Mouse (Mus musculus): ENCODE measurements at regions not wholly inside any gene's neighbourhood (a gene's known extent, or its start where the extent isn't known, plus 50 kb on each side); places are given as distances from the start of the nearest gene placed in this dataset.

- Histone ChIP-seq H3K4me2 (replicated peaks; ENCODE audit: low read depth, low read length) (no peak overlapping the region), H3K27ac (ENCODE audit: low read length) (no peak overlapping the region), H3K4me3 (ENCODE audit: low read length) (no peak overlapping the region), H3K36me3 (ENCODE audit: insufficient read depth, low read length) (no peaks in the 10 kb centered on the region), H3K9me3 (ENCODE audit: low read length) (no peaks in the 10 kb centered on the region), H3K9ac (replicated peaks; ENCODE audit: low read length) (no peak overlapping the region), H3K27me3 (ENCODE audit: insufficient read depth, low read length) (no peaks in the 10 kb centered on the region), H3K4me1 (ENCODE audit: insufficient read depth, low read length) (no peaks in the 10 kb centered on the region)
- ATAC-seq (ENCODE audit: low FRiP score, low TSS enrichment): peak; percentile 35; the same call in 1 of the 2 replicates
- 39% methylated on average over 13 of the region's 13 CpGs for WGBS
These were observed 230.0 kb downstream of the Poteg start for GRCm38 (mm10) chr8:27677143-27678106.

GRCm38 (mm10) chr8:27679164-27679563 lies 231.7 kb downstream of the Poteg start:
- Histone ChIP-seq H3K9me3 (ENCODE audit: low read length) (no peaks in the 10 kb centered on the region), H3K27me3 (ENCODE audit: insufficient read depth, low read length) (no peaks in the 10 kb centered on the region), H3K9ac (replicated peaks; ENCODE audit: low read length) (no peak overlapping the region), H3K4me3 (ENCODE audit: low read length) (no peak overlapping the region), H3K36me3 (ENCODE audit: insufficient read depth, low read length) (no peaks in the 10 kb centered on the region), H3K4me2 (replicated peaks; ENCODE audit: low read depth, low read length) (no peak overlapping the region), H3K27ac (ENCODE audit: low read length) (no peak overlapping the region), H3K4me1 (ENCODE audit: insufficient read depth, low read length) (no peaks in the 10 kb centered on the region)
- 6% methylated on average over 2 of the region's 2 CpGs for WGBS
- peak; percentile 61; the same call in 1 of the 2 replicates for ATAC-seq (ENCODE audit: low FRiP score, low TSS enrichment)

- Histone ChIP-seq H3K9ac (replicated peaks; ENCODE audit: low read length) (no peak overlapping the region), H3K9me3 (ENCODE audit: low read length) (no peaks in the 10 kb centered on the region), H3K4me3 (ENCODE audit: low read length) (no peak overlapping the region), H3K36me3 (ENCODE audit: insufficient read depth, low read length) (no peaks in the 10 kb centered on the region), H3K27me3 (ENCODE audit: insufficient read depth, low read length) (no peaks in the 10 kb centered on the region), H3K4me2 (replicated peaks; ENCODE audit: low read depth, low read length) (no peak overlapping the region), H3K27ac (ENCODE audit: low read length) (no peak overlapping the region), H3K4me1 (ENCODE audit: insufficient read depth, low read length) (no peaks in the 10 kb centered on the region)
- no peak for ATAC-seq (ENCODE audit: low FRiP score, low TSS enrichment)
- WGBS: 85% methylated on average over 6 of the region's 6 CpGs
These were observed 274.5 kb downstream of the Poteg start for GRCm38 (mm10) chr8:27721988-27722387.

GRCm38 (mm10) chr8:27770296-27770695 lies 322.8 kb downstream of the Poteg start:
- Histone ChIP-seq H3K27me3 (ENCODE audit: insufficient read depth, low read length) (no peaks in the 10 kb centered on the region), H3K27ac (ENCODE audit: low read length) (no peak overlapping the region), H3K9me3 (ENCODE audit: low read length) (no peaks in the 10 kb centered on the region), H3K4me2 (replicated peaks; ENCODE audit: low read depth, low read length) (no peak overlapping the region), H3K9ac (replicated peaks; ENCODE audit: low read length) (no peak overlapping the region), H3K36me3 (ENCODE audit: insufficient read depth, low read length) (no peaks in the 10 kb centered on the region), H3K4me3 (ENCODE audit: low read length) (no peak overlapping the region), H3K4me1 (ENCODE audit: insufficient read depth, low read length) (no peaks in the 10 kb centered on the region)
- no peak for ATAC-seq (ENCODE audit: low FRiP score, low TSS enrichment)
- WGBS: 76% methylated on average over 6 of the region's 6 CpGs

GRCm38 (mm10) chr8:27770803-27771202 lies 323.3 kb downstream of the Poteg start:
- no peak for ATAC-seq (ENCODE audit: low FRiP score, low TSS enrichment)
- H3K4me1 ChIP-seq (ENCODE audit: insufficient read depth, low read length): no peaks in the 10 kb centered on the region
- no peak overlapping the region for H3K27ac ChIP-seq (ENCODE audit: low read length)
- no peak overlapping the region for H3K9ac ChIP-seq (replicated peaks; ENCODE audit: low read length)
- H3K27me3 ChIP-seq (ENCODE audit: insufficient read depth, low read length): no peaks in the 10 kb centered on the region
- no peak overlapping the region for H3K4me2 ChIP-seq (replicated peaks; ENCODE audit: low read depth, low read length)
- H3K9me3 ChIP-seq (ENCODE audit: low read length): no peaks in the 10 kb centered on the region
- no peaks in the 10 kb centered on the region for H3K36me3 ChIP-seq (ENCODE audit: insufficient read depth, low read length)
- H3K4me3 ChIP-seq (ENCODE audit: low read length): no peak overlapping the region
- 67% methylated on average over 8 of the region's 8 CpGs for WGBS

- Histone ChIP-seq H3K9me3 (ENCODE audit: low read length) (no peaks in the 10 kb centered on the region), H3K4me3 (ENCODE audit: low read length) (no peak overlapping the region), H3K27ac (ENCODE audit: low read length) (no peak overlapping the region), H3K27me3 (ENCODE audit: insufficient read depth, low read length) (no peaks in the 10 kb centered on the region), H3K4me2 (replicated peaks; ENCODE audit: low read depth, low read length) (no peak overlapping the region), H3K4me1 (ENCODE audit: insufficient read depth, low read length) (no peaks in the 10 kb centered on the region), H3K36me3 (ENCODE audit: insufficient read depth, low read length) (no peaks in the 10 kb centered on the region), H3K9ac (replicated peaks; ENCODE audit: low read length) (no peak overlapping the region)
- no peak for ATAC-seq (ENCODE audit: low FRiP score, low TSS enrichment)
These were observed 323.8 kb downstream of the Poteg start for GRCm38 (mm10) chr8:27771250-27771649.

GRCm38 (mm10) chr8:27778982-27779381 lies 331.5 kb downstream of the Poteg start:
- H3K36me3 ChIP-seq (ENCODE audit: insufficient read depth, low read length): no peaks in the 10 kb centered on the region
- H3K4me1 ChIP-seq (ENCODE audit: insufficient read depth, low read length): no peaks in the 10 kb centered on the region
- peak; percentile 65; the same call in 1 of the 2 replicates for ATAC-seq (ENCODE audit: low FRiP score, low TSS enrichment)
- no peak overlapping the region for H3K4me3 ChIP-seq (ENCODE audit: low read length)
- no peaks in the 10 kb centered on the region for H3K9me3 ChIP-seq (ENCODE audit: low read length)
- no peak overlapping the region; the same call in 1 of the 2 replicates for H3K27ac ChIP-seq (ENCODE audit: low read length)
- H3K27me3 ChIP-seq (ENCODE audit: insufficient read depth, low read length): no peaks in the 10 kb centered on the region
- WGBS: 67% methylated on average over 3 of the region's 3 CpGs
- H3K9ac ChIP-seq (replicated peaks; ENCODE audit: low read length): no peak overlapping the region
- no peak overlapping the region for H3K4me2 ChIP-seq (replicated peaks; ENCODE audit: low read depth, low read length)
